Mouse (Mus musculus) cerebellum, adult 8-10 months (tissue): ENCODE measurements around the gene Mtx1.
"Not testable (repeated sequence)": the region's sequence is repeated elsewhere in the genome, so short reads cannot be mapped to it uniquely, and the experiment has no call there.

Experiments used
- DNase-seq: peaks from one replicate; pipeline ENCODE4 v3.0.0; 2022

The Mtx1 gene

DNA sequence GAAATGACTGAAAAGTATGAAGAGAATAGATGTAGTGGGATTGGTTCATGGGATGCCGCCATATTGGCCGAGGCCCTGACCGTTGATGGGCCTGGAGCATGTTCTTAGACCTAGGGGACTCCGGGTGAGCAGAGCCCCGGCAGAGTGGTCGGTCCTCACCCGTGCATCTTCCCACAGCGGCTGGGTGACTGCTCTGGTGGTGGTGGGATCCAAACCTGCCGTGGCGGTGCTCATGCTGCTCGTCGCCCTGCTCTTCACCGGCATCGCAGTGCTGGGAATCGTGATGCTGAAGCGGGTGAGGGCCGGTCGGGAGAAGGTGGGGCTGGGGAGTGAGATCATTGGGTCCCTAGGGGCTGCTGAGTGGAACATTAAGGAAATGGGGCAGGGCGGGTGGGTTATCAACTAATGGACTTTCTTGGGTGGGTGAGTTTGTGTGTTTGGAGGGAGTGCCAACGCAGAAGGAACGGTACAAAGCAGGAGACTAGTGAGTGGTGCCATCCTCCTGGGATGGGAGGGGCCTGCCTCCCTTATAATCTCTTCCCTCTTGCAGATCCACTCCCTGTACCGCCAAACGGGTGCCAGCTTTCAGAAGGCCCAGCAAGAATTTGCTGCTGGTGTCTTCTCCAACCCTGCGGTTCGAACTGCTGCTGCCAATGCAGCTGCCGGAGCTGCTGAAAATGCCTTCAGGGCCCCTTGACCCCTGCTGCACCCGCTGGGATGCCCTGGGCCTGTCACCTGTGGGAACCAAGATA, 45.0 kb downstream of the Mtx1 start:
- DNase-seq = no peak

DNA sequence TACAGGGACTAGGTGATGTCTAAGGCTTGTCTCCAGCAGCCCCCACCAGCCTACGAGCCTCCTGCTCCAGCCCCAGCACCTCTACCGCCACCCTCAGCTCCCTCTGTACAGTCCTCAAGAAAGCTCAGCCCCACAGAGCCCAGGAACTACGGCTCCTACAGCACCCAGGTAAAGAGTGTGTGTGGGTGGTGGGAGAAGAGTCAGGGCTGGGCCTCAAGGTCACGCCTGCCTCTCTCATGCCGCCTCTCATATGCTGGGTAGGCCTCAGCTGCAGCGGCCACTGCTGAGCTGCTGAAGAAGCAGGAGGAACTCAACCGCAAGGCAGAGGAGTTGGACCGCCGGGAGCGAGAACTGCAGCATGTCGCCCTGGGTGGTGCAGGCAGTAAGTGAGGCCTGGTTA, 47.8 kb downstream of the Mtx1 start:
- DNase-seq = no peak

DNA sequence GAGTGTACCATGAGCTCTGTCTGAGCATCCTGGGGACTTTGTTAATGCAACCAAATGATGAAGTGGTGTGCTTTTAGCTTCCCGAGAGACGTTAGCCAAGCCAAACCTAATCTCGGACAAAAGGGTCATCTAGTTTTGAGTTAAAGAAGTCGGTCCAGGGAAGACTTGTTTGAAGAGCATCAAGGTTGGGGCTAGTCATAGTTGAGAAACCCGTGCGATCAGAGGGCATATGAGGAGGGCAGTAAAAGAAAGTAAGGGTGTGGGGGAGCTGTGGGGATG, 48.8 kb downstream of the Mtx1 start:
- no peak for DNase-seq

DNA sequence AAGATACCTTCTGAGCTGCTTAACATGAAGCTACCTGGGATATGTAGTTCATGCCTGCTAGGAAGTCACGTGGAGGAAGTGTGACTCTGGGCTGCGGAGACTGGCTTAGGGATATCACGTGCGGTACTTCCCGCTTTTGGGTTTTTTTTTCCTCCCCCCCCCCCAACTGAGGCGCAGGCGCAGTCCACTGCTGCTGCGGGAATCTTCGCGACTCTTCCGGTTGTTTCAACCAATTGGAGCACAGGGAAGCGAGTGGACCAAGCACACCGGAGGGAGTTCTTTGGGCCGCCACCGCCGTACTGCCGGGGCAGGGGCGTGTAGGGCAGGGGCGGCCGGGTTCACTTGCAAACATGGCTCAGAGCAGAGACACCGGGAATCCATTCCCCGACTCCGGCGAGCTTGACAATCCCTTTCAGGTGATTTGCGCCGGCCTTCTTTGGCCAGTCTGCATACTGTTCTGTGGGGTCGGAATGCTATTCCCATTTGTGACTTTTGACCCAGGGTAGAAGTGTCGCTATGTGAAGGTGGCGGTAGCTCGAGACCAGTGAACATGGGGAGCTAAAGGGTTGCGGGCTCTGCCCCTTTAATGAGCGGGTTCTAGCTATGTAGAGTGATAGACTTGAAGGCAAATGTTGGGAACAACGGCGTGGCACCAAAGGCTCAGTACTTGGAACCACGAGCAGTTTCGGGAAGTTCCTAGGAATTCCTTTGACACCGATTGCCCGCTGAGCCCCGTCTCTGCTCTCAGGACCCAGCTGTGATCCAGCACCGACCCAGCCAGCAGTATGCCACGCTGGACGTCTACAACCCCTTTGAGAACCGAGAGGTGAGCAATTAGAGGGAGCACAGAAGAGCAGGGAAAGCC, 49.4 kb downstream of the Mtx1 start, which contains the start of gene Scamp3:
TSS of gene Scamp3 (plus strand) at position 232 of the 865 bp plus-strand sequence.
- peak; percentile 78 for DNase-seq

DNA sequence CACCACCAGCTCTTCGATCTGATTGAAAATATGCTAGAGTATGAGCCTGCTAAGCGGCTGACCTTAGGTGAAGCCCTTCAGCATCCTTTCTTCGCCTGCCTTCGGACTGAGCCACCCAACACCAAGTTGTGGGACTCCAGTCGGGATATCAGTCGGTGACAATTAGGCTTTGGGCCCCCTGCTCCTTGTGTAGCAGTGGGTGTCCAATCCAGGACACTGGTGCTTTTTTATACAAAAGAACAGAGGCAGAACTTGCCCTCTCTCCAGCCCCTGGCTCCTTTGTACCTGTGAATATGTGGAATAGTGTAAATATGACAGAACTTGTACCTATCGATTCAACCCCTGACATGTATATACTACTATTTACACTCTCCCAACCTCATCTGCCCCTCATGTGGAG, 50.5 kb downstream of the Mtx1 start:
- no peak for DNase-seq

DNA sequence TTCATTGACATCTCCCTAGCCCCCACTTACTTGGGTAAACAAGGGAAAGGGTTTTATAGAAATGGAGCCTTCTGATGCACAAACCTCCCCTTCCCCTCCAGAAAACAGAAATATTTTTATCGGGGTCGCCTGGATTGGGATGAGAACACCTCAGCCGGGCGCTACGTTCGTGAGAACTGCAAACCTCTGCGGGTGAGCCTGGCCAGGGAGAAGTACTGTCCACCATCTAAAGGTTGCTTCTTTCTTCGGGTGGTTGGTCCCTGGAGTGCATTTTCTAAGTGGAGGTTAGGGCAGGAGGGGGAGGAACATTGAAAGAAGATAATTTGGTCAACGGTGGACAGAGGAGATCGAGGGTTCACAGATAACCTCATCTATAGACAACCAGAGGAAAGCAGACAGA, 51.3 kb downstream of the Mtx1 start:
- no peak for DNase-seq

DNA sequence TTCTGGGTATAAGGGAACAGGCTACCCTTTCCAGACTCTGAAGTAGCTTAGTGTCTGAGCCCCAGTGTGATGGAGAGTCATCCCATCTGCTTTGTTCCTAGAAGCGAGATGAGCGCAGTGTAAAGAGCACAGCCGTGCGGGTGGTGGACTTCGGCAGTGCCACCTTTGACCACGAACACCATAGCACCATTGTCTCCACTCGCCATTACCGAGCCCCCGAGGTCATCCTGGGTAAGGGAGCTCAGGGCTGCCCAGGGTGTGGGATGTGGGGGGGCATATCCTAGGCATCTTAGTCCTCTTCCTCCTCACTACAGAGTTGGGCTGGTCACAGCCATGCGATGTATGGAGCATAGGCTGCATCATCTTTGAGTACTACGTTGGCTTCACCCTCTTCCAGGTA, 52.0 kb downstream of the Mtx1 start:
- DNase-seq = no peak

DNA sequence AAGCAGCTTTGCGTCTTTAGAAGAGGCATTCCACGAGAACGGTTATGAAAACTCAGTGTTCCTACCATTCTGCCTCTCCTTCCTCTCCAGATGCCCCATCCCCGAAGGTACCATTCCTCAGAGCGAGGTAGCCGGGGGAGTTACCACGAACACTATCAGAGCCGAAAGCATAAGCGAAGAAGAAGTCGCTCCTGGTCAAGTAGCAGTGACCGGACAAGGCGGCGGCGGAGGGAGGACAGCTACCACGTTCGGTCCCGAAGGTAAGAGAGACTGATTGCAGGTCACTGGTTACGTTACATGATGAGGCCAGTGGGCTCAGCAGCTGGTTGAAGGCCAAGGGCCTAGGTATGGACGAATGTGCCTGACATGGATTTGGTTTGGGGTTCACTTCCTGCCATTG, 59.9 kb downstream of the Mtx1 start:
- no peak for DNase-seq

DNA sequence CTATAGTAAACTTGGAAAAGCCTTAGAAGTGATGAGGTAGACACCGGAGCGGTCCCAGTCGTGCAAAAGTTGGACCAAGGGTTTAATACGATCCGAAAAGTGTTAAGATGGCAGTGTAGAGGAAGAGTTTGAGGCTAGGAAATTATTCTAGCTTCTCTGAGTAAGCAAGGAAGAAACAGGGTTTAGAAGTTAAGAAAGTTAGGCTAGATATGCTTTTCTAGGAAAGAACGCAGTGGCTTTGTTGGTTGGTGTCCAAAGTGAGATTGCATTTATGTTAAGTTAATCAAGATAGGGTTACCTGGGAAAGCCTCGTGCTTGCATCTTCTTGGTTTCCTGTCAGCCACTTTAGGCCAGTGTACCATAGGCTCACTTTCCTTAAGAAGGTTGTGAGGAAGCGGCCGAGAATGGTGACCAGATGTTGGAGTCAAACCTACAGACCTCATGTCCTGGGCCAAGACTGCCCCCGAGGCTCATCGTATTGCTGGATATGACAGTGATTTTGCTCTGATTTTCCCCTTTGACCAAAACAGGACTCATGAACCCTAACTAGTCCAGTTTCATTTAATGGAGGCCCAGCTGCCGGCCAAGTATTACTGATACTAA, 61.5 kb downstream of the Mtx1 start:
- no peak for DNase-seq

DNA sequence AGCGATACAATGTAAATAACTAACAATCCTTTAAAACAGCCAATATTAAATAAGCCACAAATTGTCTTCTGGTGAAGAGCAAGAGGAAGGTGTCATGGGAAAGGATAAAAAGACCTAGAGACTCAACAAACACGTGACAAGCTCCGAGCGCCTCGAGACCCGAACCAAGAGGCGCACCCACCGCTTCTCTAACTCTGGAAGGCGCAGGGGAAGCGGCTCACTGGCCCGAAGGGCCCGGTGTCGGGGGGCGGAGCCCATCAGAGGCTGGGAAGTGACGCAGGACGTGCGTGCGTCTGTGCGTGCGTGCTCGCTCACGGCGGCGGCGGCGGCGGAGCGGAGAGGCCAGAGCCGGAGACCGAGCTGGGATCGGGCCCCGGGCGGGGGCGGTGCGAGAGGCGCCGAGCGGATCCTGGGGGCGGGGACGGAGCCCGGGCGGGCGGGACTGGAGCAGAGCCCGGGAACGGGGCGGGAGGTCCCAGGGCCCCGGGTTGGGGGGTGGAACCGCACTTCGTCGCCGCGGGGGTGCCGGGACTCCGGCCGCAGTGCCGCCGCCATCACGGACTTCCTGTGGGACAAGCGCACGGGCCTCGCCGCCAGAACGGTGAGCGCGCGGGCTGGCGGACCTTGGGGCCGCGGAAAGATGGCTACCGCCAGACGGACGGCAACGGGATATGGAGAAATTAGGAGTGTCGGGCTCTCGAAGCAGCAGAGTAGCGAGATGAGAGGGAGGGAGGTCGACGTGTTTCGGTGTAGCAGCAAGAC, 62.2 kb downstream of the Mtx1 start, which contains the start of gene Clk2:
TSS of gene Clk2 (plus strand) at position 290 of the 762 bp plus-strand sequence.
- DNase-seq = peak; percentile 90

DNA sequence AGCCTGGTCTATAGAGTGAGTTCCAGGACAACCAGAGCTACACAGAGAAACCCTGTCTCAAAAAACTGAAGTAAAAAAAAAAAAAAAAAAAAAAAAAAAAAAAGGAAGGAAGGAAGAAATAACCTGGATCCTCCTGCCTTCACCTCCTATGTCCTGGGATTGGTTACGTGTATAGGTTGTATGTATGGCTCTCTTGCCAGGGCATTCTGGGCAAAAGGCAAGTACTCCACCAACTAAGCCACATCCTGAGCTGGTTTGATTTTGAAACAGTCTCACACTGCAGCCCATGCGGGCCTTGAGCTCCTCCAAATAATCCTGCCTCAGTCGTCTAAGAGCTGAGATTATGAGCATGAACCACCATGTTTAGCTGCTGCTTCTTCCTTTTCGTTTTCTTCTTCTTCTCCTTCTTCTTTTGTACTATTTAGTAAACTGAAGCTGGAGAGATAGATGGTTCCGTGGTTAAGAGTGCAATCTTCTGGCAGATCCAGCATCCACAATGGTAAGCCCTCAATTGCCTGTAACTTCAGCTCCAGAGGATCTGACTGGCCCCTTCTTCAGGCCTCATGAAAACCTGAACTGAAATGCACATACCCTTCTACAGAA, 63.1 kb downstream of the Mtx1 start:
- no peak for DNase-seq

DNA sequence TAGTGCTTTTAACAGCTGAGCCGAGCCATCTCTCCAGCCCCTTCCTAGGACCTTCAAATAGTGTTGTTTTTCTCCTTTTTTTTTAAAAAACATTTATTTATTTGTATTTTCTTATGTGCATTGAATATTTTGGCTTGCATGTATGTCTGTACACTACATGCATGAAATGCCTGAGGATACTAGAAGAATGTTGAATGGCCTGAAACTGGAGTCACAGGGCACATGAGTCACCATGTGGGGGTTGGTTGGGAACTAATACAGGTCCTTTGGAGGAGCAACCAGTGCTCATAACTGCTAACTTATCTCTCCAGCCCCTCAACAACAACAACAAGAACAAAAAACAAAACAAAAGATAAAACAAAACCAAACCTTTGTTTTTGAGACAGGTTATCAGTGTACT, 63.8 kb downstream of the Mtx1 start:
- no peak for DNase-seq

DNA sequence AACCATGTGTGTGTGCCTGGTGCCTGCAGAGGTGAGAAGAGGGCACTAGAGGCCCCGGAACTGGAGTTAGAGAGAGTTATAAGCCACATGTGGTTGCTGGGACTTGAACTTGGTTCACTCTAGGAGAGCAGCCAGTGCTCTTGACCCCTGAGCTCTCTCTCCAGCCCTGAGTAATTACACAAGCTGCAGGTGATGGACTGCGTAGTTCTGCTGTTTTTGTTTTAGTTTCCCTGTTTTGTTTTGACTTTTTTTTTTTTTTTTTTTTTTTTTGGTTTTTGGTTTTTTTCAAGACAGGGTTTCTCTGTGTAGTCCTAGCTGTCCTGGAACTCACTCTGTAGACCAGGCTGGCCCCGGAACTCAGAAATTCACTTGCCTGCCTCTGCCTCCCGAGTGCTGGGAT, 65.1 kb downstream of the Mtx1 start:
- DNase-seq = no peak

DNA sequence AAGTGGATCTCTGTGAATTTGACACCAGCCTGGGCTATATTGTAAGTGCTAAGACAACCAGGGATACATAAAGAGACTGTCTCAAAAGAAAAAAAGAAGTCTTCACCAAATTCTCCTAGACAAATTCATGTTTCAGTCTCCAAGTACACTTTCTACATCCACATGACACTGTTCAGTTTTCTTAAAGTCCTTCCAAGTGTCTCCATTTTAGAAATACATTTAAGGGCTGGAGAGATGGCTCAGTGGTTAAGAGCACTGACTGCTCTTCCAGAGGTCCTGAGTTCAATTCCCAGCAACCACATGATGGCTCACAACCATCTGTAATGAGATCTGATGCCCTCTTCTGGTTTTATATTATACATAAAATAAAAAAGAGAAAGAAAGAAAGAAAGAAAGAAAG, 65.7 kb downstream of the Mtx1 start:
- not testable (repeated sequence) for DNase-seq

DNA sequence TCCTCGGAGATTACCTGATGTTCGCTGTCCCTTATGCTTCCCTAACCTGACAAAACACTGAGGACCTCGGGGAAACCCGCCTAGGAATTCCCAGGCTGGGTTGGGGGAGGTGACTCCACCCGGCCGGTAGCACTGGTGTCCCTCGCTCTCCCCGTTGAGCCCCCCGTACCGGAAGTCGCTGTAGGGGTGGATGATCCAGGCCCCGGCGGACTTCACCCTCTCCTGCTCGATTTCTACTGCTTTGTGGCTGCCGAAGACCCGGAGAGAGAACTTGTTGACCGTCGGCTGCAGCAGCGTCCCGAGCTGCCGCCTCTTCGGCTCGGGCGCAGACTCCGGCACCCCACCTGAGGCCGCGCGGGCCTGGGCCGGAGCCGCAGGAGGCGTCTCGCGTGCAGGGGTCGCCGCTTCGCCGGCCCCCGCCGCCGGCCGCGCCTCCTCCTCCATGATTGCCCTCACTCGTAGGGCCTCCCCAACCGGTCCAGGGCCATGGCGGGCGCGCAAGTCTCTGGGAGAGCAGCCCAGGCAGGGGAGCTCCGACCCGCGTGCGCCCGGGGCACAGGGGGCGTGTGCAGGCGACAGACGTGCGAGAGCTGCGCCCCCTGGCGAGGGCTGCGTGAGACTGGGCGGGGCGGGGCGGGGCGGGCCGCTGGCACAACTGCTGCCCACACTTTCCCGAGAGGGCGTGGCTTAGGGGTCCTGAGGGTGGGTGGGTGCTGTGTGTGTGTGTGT, 67.1 kb downstream of the Mtx1 start, which contains the start of gene Hcn3:
TSS of gene Hcn3 (minus strand) at position 581 of the 729 bp plus-strand sequence.
- no peak for DNase-seq

DNA sequence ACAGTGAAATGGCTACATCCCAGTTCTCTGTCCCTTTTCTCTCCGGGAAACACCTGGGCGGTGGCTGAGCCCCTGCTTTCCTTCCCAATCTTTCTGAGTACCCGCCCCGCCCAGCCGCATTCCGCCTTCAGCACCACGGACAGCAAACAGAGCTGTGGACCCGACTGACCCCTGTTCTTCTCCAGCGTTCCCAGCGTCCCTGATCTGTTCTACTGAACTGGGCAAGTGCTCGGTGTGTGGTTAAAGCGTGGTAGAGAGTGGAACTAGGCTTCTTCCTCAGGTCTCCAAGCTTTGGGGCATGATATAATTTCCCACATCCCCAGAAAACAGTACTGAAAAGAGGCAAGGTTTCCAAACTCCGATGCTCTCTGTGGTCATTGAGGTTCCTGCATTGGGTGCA, 67.7 kb downstream of the Mtx1 start:
- DNase-seq = no peak
